Mouse (Mus musculus) spleen, postnatal 14 days (tissue): ENCODE measurements around the gene Zic5.

Experiments used
- DNase-seq, 2 experiments: peaks; one replicate each; pipeline ENCODE4 v3.0.0; 2021 to 2022; ENCODE audit warnings: low spot score in 2 of 2

Zic5 gene

GRCm38 (mm10) chr14:122427654-122428053 is 37.8 kb downstream of the Zic5 start:
- DNase-seq: no peak

- no peak for DNase-seq
Observed at GRCm38 (mm10) chr14:122427204-122427560, 38.3 kb downstream of the Zic5 start.

- no peak for DNase-seq
Observed at GRCm38 (mm10) chr14:122426529-122427203, 38.8 kb downstream of the Zic5 start.

- no peak for DNase-seq
Observed at GRCm38 (mm10) chr14:122424441-122424840, 41.0 kb downstream of the Zic5 start.

- no peak for DNase-seq
Observed at GRCm38 (mm10) chr14:122416166-122416771, 49.2 kb downstream of the Zic5 start.

GRCm38 (mm10) chr14:122414786-122415185 is 50.7 kb downstream of the Zic5 start:
- no peak for DNase-seq

- no peak for DNase-seq
Observed at GRCm38 (mm10) chr14:122413542-122413928, 51.9 kb downstream of the Zic5 start.

- no peak for DNase-seq
Observed at GRCm38 (mm10) chr14:122412841-122413541, 52.5 kb downstream of the Zic5 start.
